Mouse (Mus musculus): ENCODE measurements around the gene St7.

- TF ChIP-seq CTCF (IDR thresholded peaks at IDR 0.05; ENCODE audit: control insufficient read depth, insufficient read depth, low read length) (no peak), POLR2A (IDR thresholded peaks at IDR 0.05; ENCODE audit: borderline replicate concordance, control insufficient read depth, low read depth, low read length) (no peak)
These were observed 12.3 kb upstream of the St7 start for GRCm38 (mm10) chr6:17680266-17680925.
